Mouse (Mus musculus) CH12.LX (cell line): ENCODE measurements at regions not wholly inside any gene's neighbourhood (a gene's known extent, or its start where the extent isn't known, plus 50 kb on each side); places are given as distances from the start of the nearest gene placed in this dataset.

Experiments used
- CTCF ChIP-seq, 2 experiments: IDR thresholded peaks in 1 of 2; conservative IDR thresholded peaks in 1 of 2; 2 replicates each; pipeline ENCODE4 v1.5.1; 2011 to 2012; ENCODE audit warnings: low read depth in 2 of 2, low read length in 2 of 2, improper control_type of control experiment in 1 of 2, inconsistent platforms in 1 of 2, mild to moderate bottlenecking in 1 of 2, moderate library complexity in 1 of 2
- POLR2A ChIP-seq: IDR thresholded peaks from 2 replicates; pipeline ENCODE4 v1.6.1; 2011; ENCODE audit warnings: low read depth, mild to moderate bottlenecking, improper control_type of control experiment, low read length

GRCm38 (mm10) chr11:111913891-111914290, 847.9 kb downstream of the Kcnj2 start:
- TF ChIP-seq CTCF (conservative IDR thresholded peaks at IDR 0.05 in 1 of 2, IDR thresholded peaks at IDR 0.05 in 1 of 2; ENCODE audit: low read depth in 2 of 2, low read length in 2 of 2): no peak
- no peak for TF ChIP-seq POLR2A
